Mouse (Mus musculus) lung, embryonic 16.5 days (tissue): ENCODE measurements around the gene 4931428F04Rik. TPM values are rescaled to one million over a fixed set of nuclear protein-coding genes. Genes with fewer than 3 reads are reported as not detected.
A peak's percentile ranks its signal among the peaks of the same experiment; 100 is the strongest.

Experiments
- ATAC-seq: fragments of 200-750 bp; cut with Nextera tagmentation; 2 replicates; pipeline ENCODE4 v1.8.0; 2017; ENCODE audit warnings: low read depth, mild to moderate bottlenecking, moderate library complexity
- H3K27ac ChIP-seq: fragments of 300-500 bp; sonication (generic); 2 replicates; pipeline ENCODE4 v1.5.1; 2014; ENCODE audit warnings: mild to moderate bottlenecking, control low read depth, low read length
- H3K27me3 ChIP-seq: fragments of 300-500 bp; sonication (generic); 2 replicates; pipeline ENCODE4 v1.6.1; 2014; ENCODE audit warnings: low read depth, low read length, mixed read lengths; ENCODE audit not compliant: control insufficient read depth, insufficient read depth
- H3K36me3 ChIP-seq: fragments of 300-500 bp; sonication (generic); 2 replicates; pipeline ENCODE4 v1.6.1; 2014; ENCODE audit warnings: low read length; ENCODE audit not compliant: control insufficient read depth, insufficient read depth
- H3K4me1 ChIP-seq: fragments of 300-500 bp; sonication (generic); replicated peaks from 2 replicates; pipeline ENCODE4 v1.6.1; 2014; ENCODE audit warnings: low read length, mixed read lengths; ENCODE audit not compliant: control insufficient read depth, insufficient read depth
- H3K4me2 ChIP-seq: fragments of 300-500 bp; sonication (generic); 2 replicates; pipeline ENCODE4 v1.6.1; 2014; ENCODE audit warnings: low read depth, low read length, control low read depth
- H3K4me3 ChIP-seq: fragments of 300-500 bp; sonication (generic); 2 replicates; pipeline ENCODE4 v1.5.1; 2014; ENCODE audit warnings: mild to moderate bottlenecking, low read length, control low read depth
- H3K9ac ChIP-seq: fragments of 300-500 bp; sonication (generic); 2 replicates; pipeline ENCODE4 v1.6.1; 2014; ENCODE audit warnings: low read length, control low read depth
- H3K9me3 ChIP-seq: fragments of 300-500 bp; sonication (generic); 2 replicates; pipeline ENCODE4 v1.6.1; 2016; ENCODE audit warnings: low read length; ENCODE audit not compliant: control insufficient read depth
- WGBS: fragments of 180-500 bp; shearing (Covaris S2); extraction: QIAGEN DNeasy Blood & Tissue Kit; methylation state at CpG from one replicate; pipeline ENCODE4 v1.1.7; 2014; 5-methylcytosine and 5-hydroxymethylcytosine counted together
- polyA plus RNA-seq: library from polyadenylated mRNA; unstranded; fragments of >200 nt; fragmentation: Nextera tagmentation; extraction: Ambion mirVana; gene quantifications from 2 replicates; pipeline ENCODE4 v1.2.1, GENCODE M21; 2015

The 4931428F04Rik gene
- polyA plus RNA-seq, 1 experiment from 2014 or later, result 9.5 TPM

DNA sequence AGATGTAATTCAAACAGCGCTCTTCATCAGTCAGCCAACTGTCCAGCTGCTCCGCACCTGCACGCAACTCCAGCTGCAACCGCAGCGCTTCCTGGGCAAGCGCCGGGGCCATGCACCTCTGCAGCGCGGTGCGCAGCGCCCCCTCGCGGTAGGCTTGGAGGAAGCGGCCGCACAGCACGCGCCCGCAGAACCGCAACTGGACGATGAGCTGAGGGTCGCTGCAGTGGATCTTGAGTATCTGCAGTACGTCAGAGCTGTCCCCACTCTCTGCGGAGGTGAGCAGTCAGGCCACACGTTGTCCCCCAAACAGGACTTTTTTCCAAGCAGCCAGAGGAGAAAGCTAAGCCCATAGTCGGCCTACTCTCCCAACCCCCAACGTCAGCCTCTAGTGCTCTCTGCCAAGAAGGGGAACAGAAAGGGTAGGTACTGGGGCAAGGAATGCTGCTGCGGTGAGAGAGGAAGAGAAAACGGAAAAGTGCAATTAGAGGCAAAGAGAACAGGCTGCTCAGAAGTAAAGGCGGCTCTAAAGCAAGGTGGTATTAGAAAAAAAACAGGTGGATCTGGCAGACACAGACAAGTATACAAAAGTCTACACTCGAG is 29.8 kb downstream of the 4931428F04Rik start:
- Histone ChIP-seq H3K9me3 (peaks cover 4% of the 10 kb centered on the region; the same call in 1 of the 2 replicates), H3K27ac (no peak overlapping the region), H3K4me2 (peak overlapping the region; percentile 87), H3K9ac (peak overlapping the region; percentile 43), H3K4me1 (peaks cover 33% of the 10 kb centered on the region), H3K4me3 (peak overlapping the region; percentile 49), H3K36me3 (no peaks in the 10 kb centered on the region), H3K27me3 (peaks cover 33% of the 10 kb centered on the region)
- WGBS, result 2% methylated on average over 30 of the region's 30 CpGs
- ATAC-seq, result peak; percentile 39

DNA sequence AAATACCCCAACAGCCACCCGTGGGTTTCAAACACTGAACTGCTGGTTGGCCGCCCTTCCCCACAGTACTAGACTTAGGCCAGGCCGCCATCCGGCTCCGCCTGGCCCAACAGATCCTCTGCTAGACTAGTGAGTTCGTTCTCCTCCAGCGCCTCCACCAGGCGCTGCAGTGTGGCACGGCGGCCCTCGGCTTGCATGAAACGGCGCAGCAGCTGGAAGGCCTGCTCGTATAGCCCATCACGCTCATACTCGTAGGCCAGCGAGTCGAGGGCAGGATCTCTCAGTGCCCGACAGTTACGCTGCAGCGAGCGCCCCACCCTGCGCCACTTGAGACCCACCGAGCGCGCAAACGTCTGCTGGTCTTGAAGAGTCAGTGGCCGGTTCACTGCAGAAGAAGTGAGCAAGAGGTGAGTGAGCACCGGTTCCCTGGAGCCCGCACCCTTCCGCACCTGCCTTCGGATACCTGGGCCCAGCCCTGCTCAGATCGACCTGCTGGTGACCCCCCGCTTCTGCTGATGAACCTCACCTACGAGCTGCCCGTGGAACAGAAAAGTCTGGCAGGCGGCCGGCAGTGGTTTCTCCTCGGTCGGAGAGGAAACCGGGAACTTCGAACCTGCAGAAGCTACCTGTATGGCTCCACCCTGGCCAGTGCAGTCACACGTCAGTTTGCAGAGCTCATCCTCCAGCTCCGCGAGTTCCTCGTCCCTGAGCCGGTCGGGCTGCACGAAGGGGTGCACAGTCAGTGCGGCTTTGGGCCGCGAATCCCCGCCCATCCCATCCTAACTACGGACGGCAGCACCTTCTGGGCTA is 30.5 kb downstream of the 4931428F04Rik start:
- Histone ChIP-seq H3K9me3 (peaks cover 4% of the 10 kb centered on the region; the same call in 1 of the 2 replicates), H3K4me3 (peak overlapping the region; percentile 49), H3K36me3 (no peaks in the 10 kb centered on the region), H3K27ac (no peak overlapping the region), H3K4me2 (peak overlapping the region; percentile 87), H3K9ac (peak overlapping the region; percentile 43), H3K4me1 (peaks cover 33% of the 10 kb centered on the region), H3K27me3 (peaks cover 33% of the 10 kb centered on the region)
- 5% methylated on average over 55 of the region's 55 CpGs for WGBS
- ATAC-seq, result no peak; the same call in 1 of the 2 replicates

DNA sequence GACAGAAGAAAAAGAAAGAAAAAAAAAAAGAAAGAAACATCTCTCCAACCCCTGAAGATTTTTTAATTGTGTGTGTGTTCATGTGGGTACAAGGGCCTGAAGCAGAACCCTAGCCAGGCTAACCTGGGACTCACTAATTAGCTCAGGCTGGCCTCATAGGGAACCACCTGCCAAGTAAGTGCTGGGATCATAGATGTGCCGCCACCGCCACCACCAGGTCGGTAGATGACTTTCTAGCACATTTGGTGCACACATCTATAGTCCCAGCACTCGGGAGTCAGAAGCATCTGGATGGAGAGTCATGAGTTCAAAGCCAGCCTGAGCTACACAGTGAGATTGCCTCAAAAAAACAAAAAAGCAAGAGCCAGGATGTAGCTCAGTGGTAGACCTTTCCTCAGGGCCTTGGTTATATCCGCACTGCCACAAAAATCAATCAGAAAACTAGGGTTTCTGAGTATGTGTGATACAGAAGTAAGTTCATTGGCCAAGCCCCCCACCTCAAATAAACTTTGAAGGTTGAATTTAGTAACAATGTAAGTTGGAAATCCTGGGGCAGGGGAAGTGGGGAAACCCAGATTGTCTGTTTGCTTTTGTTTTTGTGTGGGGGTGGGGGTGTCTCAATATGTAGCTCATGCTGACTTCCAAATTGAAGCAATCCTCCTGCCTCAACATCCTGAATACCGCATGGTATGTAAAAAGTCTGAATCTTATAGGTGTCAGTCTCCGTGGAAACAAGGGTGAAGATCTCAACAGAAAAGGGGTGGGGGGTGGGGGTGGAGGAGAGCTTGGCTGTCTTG is 32.1 kb downstream of the 4931428F04Rik start:
- Histone ChIP-seq H3K9me3 (peaks cover 4% of the 10 kb centered on the region; the same call in 1 of the 2 replicates), H3K4me1 (peaks cover 32% of the 10 kb centered on the region), H3K27ac (no peak overlapping the region), H3K4me2 (no peak overlapping the region), H3K9ac (no peak overlapping the region), H3K36me3 (peaks cover 9% of the 10 kb centered on the region), H3K27me3 (peaks cover 33% of the 10 kb centered on the region), H3K4me3 (no peak overlapping the region)
- no peak for ATAC-seq
- WGBS, result 71% methylated on average over 7 of the region's 7 CpGs

DNA sequence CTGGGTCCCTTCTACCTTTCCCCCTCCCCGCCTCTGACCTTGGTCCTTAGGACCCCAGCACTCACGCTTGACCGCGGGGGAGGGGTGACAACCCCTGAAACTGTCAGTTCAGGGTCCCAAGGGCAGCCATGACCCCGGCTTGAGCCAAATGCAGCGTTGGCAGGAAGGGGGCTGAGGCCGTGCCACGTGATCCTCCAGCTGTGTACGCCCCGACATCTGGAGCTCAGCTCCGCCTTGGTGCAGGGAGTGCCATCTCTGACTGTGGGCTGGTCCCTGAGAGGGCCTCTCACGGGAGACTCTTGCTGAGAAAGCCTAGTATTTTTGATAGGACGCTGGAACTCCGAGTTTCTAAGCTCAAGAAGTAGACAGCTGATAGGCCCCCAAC is 34.7 kb downstream of the 4931428F04Rik start, which contains the start of gene B3gnt9:
TSS of gene B3gnt9 (minus strand) at position 188 of the 385 bp plus-strand sequence.
- WGBS, result 2% methylated on average over 14 of the region's 14 CpGs
- Histone ChIP-seq H3K4me3 (peak within 1 kb of the TSS; percentile 69), H3K9ac (peak within 1 kb of the TSS; percentile 73), H3K27me3 (peaks cover 23% of the 10 kb centered on the region), H3K4me1 (peaks cover 23% of the 10 kb centered on the region), H3K36me3 (peaks cover 20% of the 10 kb centered on the region), H3K27ac (peak within 1 kb of the TSS; percentile 92), H3K9me3 (no peaks in the 10 kb centered on the region), H3K4me2 (peak within 1 kb of the TSS; percentile 94)
- peak; percentile 83 for ATAC-seq

DNA sequence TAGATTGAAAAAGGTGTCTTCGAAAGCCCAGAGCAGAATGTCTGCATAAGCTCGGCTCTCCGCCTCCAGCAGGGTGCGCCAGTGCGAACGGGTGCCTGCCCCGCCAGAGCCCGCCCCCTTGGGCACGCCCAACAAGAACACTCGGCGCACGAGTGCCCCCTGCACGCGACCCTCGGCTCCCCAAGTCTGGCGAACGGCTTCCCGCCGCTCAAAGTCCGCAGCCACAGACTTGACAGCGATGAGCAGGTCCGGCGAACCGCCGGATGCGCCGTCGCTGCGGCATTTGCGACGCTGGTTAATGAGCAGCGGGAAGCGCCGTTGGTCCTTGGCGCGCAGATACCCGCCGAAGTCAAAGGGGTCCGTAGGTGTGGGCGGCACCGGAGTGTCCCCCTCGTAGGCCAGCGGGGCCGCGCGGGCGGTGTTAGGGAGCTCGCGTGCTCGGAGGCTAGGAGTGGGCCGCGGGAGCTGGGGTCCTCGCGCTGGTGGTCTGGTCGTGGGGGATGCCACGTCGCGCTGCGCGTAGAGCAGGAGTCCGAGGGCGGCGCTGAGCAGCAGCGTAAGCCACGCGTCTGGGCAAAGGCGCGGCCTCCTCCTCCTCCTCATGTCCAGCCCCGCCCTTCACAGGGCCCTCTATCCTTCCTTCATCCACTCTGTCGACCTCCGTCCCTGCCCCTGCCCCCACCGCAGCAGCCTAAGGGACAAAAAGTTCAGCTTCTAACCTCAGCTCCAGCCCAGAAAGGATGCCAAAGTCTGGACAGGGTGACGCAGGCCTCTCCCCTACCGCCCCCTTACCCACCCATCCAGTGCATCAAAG is 35.3 kb downstream of the 4931428F04Rik start:
- H3K27me3 ChIP-seq, result peaks cover 19% of the 10 kb centered on the region

DNA sequence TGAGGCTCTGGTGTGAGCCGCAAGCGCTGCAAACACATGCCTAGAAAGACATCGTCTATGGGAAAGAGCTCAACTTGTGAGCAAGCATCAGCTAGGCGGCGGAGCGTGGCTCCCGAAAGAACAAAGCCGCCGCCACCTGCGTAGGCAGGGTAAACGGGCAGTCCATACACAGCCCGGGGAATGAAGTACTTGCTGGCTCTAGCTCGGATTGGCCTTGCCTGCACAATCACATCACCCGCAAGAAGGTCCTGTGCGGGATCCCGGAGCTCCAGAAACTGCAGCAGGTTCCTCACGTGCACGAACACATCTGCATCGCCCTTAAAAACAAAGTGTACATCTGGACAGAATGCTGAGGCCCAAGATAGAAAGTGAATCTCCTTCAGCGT is 35.9 kb downstream of the 4931428F04Rik start:
- peak overlapping the region; percentile 69 for H3K4me3 ChIP-seq
- H3K4me2 ChIP-seq, result peak overlapping the region; percentile 94
- H3K27me3 ChIP-seq, result peaks cover 13% of the 10 kb centered on the region
- no peak for ATAC-seq
- H3K27ac ChIP-seq, result peak overlapping the region; percentile 32; the same call in 1 of the 2 replicates
- peaks cover 30% of the 10 kb centered on the region for H3K36me3 ChIP-seq
- H3K4me1 ChIP-seq, result peaks cover 11% of the 10 kb centered on the region
- 33% methylated on average over 20 of the region's 20 CpGs for WGBS
- peak overlapping the region; percentile 73 for H3K9ac ChIP-seq
- no peaks in the 10 kb centered on the region for H3K9me3 ChIP-seq

More for the DNA sequence above, 35.3 kb downstream of the 4931428F04Rik start:
- Histone ChIP-seq H3K9me3 (no peaks in the 10 kb centered on the region), H3K4me2 (peak overlapping the region; percentile 94), H3K27ac (peak overlapping the region; percentile 92), H3K4me3 (peak overlapping the region; percentile 69), H3K9ac (peak overlapping the region; percentile 73), H3K4me1 (peaks cover 17% of the 10 kb centered on the region), H3K36me3 (peaks cover 24% of the 10 kb centered on the region)
- WGBS, result under 1% methylated on average over 72 of the region's 74 CpGs
- ATAC-seq, result peak; percentile 92

DNA sequence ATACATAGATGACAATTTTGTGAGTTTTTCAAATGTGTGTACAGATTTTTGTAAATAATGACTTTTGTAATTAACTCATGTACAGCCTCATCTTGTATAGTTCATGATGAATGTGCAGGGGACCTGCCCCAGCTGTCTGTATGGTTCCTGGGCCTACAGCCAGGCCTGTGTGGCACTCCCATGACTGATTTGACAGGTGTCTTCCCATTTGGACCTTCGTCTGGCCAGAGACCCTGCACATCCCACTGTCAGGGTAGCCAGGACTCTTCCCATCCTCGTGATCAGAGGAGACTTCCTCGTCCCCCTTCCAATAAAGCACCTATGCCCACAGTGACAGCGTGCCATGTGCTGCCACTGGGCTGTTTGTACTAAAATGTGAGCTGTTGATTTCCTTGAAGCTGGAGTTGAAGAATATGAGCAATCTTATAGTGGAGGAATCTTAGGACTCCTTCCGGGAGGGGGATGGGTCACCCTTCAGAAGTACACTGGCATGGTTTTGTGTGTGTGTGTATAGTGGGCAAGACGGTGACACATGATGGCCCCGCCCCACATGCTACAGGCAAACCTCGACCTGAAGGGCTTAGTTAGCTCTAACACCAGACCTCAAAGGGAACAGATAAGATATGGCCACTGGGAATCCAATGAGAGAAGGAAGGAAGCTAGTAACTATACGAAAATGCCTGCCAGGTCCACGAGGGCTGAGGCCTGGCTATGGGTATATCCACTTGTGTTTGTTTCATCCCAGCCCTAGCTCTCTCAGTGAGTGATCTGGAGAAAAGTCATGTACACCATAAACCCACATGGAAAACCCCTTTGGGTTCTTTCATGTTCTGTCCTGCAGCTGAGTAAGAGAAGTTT is 36.8 kb downstream of the 4931428F04Rik start:
- peak overlapping the region; percentile 94 for H3K4me2 ChIP-seq
- no peak overlapping the region for H3K27ac ChIP-seq
- peak overlapping the region; percentile 69 for H3K4me3 ChIP-seq
- 74% methylated on average over 10 of the region's 10 CpGs for WGBS
- ATAC-seq, result no peak
- H3K4me1 ChIP-seq, result peaks cover 9% of the 10 kb centered on the region
- H3K36me3 ChIP-seq, result peaks cover 36% of the 10 kb centered on the region
- H3K9ac ChIP-seq, result no peak overlapping the region; the same call in 1 of the 2 replicates
- H3K27me3 ChIP-seq, result peaks cover 5% of the 10 kb centered on the region
- no peaks in the 10 kb centered on the region for H3K9me3 ChIP-seq

DNA sequence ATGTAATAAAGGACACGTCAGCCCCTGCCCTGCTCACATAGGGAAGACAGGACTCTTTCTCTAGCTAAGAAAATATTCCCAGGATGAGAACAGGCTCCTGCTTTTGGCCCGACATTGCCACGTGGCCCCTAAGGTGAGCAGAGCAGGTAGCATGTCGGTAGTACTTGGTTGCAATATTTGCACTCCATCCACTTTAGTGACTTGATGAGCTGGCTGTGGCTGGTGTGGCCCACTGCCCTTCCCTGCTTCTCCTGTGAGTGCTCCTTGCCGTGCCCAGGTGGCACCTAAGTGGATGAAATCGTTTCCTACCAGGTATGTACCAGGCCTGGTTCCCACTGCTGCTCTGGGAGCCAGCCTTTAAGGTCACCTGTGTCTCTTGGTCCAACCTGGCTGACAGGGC is 37.7 kb downstream of the 4931428F04Rik start:
- no peak overlapping the region for H3K27ac ChIP-seq
- no peak for ATAC-seq
- H3K4me3 ChIP-seq, result no peak overlapping the region
- no peak overlapping the region for H3K4me2 ChIP-seq
- no peaks in the 10 kb centered on the region for H3K9me3 ChIP-seq
- H3K4me1 ChIP-seq, result peaks cover 9% of the 10 kb centered on the region
- no peaks in the 10 kb centered on the region; the same call in 1 of the 2 replicates for H3K27me3 ChIP-seq
- H3K9ac ChIP-seq, result no peak overlapping the region
- peaks cover 43% of the 10 kb centered on the region for H3K36me3 ChIP-seq
- 84% methylated on average over 6 of the region's 6 CpGs for WGBS
